Mouse (Mus musculus): ENCODE results near the gene Krt4.

Gene Krt4

DNA sequence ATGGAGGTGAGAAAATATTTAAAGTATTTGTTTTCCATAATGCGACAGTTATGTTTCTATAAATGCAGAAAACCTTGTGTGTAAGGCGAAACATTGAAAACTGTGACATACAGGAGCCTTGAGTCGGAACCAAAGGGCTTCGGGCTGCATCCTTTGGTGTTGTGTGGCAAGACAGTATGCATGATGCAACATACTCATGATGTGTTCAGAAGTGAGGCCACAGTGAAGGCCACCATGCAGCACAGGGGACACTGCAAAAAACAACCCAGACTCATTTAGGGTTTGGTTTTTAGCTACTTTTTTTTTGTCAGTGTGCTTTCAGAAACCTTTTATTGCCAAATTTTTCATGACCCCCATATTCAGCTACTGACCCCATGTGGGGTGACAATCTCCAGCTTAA is 29.3 kb downstream of the Krt4 start:
- no peak for DNase-seq (ENCODE audit: low spot score)

GRCm38 (mm10) chr15:101892820-101893219 is 31.7 kb downstream of the Krt4 start, which contains the start of gene Krt76:
Gene Krt76, minus strand, starts transcription at chr15:101892920.
- DNase-seq (ENCODE audit: low spot score) = no peak

GRCm38 (mm10) chr15:101879776-101880175 is 44.8 kb downstream of the Krt4 start:
- DNase-seq (ENCODE audit: low spot score) = no peak

DNA sequence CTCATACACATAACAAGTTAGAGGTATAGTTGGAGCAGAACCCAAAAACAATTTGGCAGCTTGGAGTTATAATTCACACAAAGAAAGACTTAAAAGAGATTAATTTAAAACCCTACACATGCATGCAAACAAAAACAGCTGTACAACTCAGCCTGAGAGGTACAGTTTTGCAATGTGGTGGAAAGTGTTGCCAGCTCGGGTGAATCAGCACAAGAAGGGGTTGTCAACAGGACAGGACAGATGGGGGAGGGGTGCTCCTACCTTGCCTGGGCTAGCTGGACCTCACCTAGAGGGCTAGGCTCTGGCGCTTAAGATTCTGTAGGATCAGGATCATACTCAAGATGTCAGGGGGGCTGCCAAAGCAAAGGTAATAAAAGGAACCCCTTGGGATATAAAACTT is 46.5 kb downstream of the Krt4 start:
- no peak for DNase-seq (ENCODE audit: low spot score)

DNA sequence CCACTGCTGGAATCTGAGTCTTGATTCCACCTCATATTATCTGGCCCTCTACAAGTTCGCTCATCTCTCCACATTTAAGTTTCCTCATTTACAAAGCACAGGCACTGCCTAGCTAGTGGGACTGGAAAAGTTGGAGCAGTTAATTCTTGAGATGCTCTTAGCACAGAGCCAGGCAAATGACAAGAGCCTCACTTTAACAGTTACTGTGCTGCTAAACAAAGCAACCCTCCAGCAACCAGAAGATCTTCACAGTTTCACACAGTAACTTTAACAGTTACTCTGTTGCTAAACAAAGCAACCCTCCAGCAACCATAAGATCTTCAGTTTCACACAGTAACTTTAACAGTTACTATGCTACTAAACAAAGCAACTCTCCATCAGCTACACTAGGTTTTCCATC is 50.2 kb downstream of the Krt4 start:
- no peak for DNase-seq (ENCODE audit: low spot score)

DNA sequence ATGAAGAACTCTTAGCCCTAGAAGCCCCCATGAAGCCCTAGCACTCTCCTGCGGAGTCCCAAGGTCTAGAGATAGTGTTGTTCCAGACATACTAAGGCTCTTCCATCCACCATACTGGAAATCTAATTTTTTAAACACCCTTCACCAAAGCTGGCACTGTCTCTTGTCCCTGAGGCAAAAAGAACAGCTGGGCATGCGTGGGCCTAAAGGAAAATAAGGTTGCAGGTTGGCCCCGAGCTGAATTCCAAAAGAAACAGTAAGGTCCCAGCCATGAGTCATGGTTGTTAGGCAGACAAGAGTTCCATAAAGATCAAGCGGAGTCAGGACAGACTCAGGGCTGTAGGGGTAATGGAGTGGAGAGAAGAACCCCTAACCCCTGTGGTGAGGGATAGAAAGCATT is 51.3 kb downstream of the Krt4 start:
- no peak for DNase-seq (ENCODE audit: low spot score)

DNA sequence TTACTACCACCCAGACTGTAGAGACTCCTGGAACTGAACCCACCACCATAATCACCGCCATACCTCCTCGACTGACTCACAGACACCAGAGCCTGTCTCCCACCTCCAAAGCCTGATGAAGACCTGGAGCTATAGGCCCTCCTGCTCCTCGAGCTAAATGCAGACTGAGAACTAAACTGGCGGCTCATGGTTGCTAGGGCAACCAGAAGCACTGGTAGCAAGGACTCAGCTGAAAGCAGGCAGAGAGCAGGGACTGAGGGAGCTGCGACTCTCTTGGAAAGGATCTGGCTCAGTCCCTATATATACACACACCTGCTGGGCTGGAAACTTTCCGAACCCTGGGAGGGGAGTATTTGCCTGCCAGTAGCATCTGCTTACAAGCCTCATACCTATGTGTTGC is 55.1 kb downstream of the Krt4 start, which contains the start of gene Krt77:
TSS of gene Krt77 (minus strand) at position 275 of the 400 bp plus-strand sequence.
- no peak for DNase-seq (ENCODE audit: low spot score)

All from ovary, postnatal 10 days (tissue).